Mouse (Mus musculus) heart, postnatal 0 days (tissue): ENCODE data around the gene Olfr1484. TPM values are rescaled to one million over a fixed set of nuclear protein-coding genes. Genes with fewer than 3 reads are reported as not detected.
"Not testable (repeated sequence)": the region's sequence is repeated elsewhere in the genome, so short reads cannot be mapped to it uniquely, and the experiment has no call there.

ENCODE experiments used
- ATAC-seq: fragments of 200-750 bp; cut with Nextera tagmentation; 2 replicates; pipeline ENCODE4 v1.8.0; 2017; ENCODE audit warnings: low read depth, moderate number of reproducible peaks, moderate library complexity; ENCODE audit not compliant: insufficient read depth
- DNase-seq: peaks from one replicate; pipeline ENCODE4 v3.0.0-alpha.2; 2016; ENCODE audit warnings: low spot score
- H3K27ac ChIP-seq: fragments of 300-500 bp; sonication (generic); 2 replicates; pipeline ENCODE4 v1.5.1; 2014; ENCODE audit warnings: low read depth, mild to moderate bottlenecking
- H3K27me3 ChIP-seq: fragments of 300-500 bp; sonication (generic); 2 replicates; pipeline ENCODE4 v1.6.1; 2014; ENCODE audit warnings: low read length, mixed read lengths; ENCODE audit not compliant: control insufficient read depth, insufficient read depth
- H3K36me3 ChIP-seq: fragments of 300-500 bp; sonication (generic); replicated peaks from 2 replicates; pipeline ENCODE4 v1.6.1; 2014; ENCODE audit warnings: low read length, mixed read lengths; ENCODE audit not compliant: control insufficient read depth, insufficient read depth
- H3K4me1 ChIP-seq: fragments of 300-500 bp; sonication (generic); 2 replicates; pipeline ENCODE4 v1.6.1; 2014; ENCODE audit warnings: antibody characterized with exemption; ENCODE audit not compliant: control insufficient read depth, insufficient read depth
- H3K4me2 ChIP-seq: fragments of 300-500 bp; sonication (generic); 2 replicates; pipeline ENCODE4 v1.6.1; 2014; ENCODE audit warnings: low read depth, mild to moderate bottlenecking, low read length, moderate library complexity
- H3K4me3 ChIP-seq: fragments of 300-500 bp; sonication (generic); 2 replicates; pipeline ENCODE4 v1.5.1; 2014; ENCODE audit warnings: low read depth, low read length
- H3K9ac ChIP-seq: fragments of 300-500 bp; sonication (generic); replicated peaks from 2 replicates; pipeline ENCODE4 v1.6.1; 2014; ENCODE audit warnings: low read depth, low read length, mixed read lengths
- H3K9me3 ChIP-seq: fragments of 300-500 bp; sonication (generic); replicated peaks from 2 replicates; pipeline ENCODE4 v1.6.1; 2016; ENCODE audit warnings: low read length; ENCODE audit not compliant: control insufficient read depth
- CTCF ChIP-seq: IDR thresholded peaks from 2 replicates; pipeline ENCODE4 v1.5.1; 2016; ENCODE audit warnings: antibody characterized with exemption, control low read depth, low read depth
- EP300 ChIP-seq: IDR thresholded peaks from 2 replicates; pipeline ENCODE4 v1.6.1; 2016; ENCODE audit warnings: antibody characterized with exemption, low read depth
- WGBS: fragments of 180-500 bp; shearing (Covaris S2); extraction: QIAGEN DNeasy Blood & Tissue Kit; methylation state at CpG from one replicate; pipeline ENCODE4 v1.1.7; 2014; 5-methylcytosine and 5-hydroxymethylcytosine counted together
- microRNA-seq: library from miRNA; unstranded; fragments of <30 nt; microRNA quantifications from one replicate; pipeline ENCODE4, GENCODE M21; 2016
- polyA plus RNA-seq: library from polyadenylated mRNA; unstranded; fragments of >200 nt; fragmentation: Nextera tagmentation; extraction: Ambion mirVana; gene quantifications from 2 replicates; pipeline ENCODE4 v1.2.1, GENCODE M21; 2015
- total RNA-seq: library from RNA; depleted of rRNA; stranded (reverse); fragments of >200 nt; gene quantifications from 2 replicates; pipeline ENCODE4 v1.2.3, GENCODE M21; 2014; ENCODE audit warnings: low replicate concordance; rRNA removed

The Olfr1484 gene
- not detected in 2 replicates for total RNA-seq
- polyA plus RNA-seq = not detected in 2 replicates

GRCm38 (mm10) chr19:13583211-13583610, at the start of gene Olfr1484:
Olfr1484 (plus strand) TSS chr19:13583511.
- Histone ChIP-seq H3K4me1 (no peaks in the 10 kb centered on the region), H3K27ac (no peak within 1 kb of the TSS), H3K9ac (no peak within 1 kb of the TSS), H3K4me2 (no peak within 1 kb of the TSS), H3K9me3 (no peaks in the 10 kb centered on the region), H3K36me3 (no peaks in the 10 kb centered on the region), H3K4me3 (no peak within 1 kb of the TSS), H3K27me3 (no peaks in the 10 kb centered on the region)
- 85% methylated on average over 1 of the region's 1 CpGs for WGBS
- DNase-seq = no peak
- ATAC-seq = no peak
- TF ChIP-seq EP300 (no peak), CTCF (no peak)

GRCm38 (mm10) chr19:13617075-13617474, 33.8 kb downstream of the Olfr1484 start, which contains the start of gene Olfr1487:
Olfr1487 (plus strand) TSS chr19:13617375.
- not testable (repeated sequence) for DNase-seq, H3K9ac ChIP-seq, H3K9me3 ChIP-seq, H3K4me1 ChIP-seq, H3K36me3 ChIP-seq, H3K27me3 ChIP-seq, H3K4me2 ChIP-seq, ATAC-seq, H3K4me3 ChIP-seq, H3K27ac ChIP-seq
- 71% methylated on average over 2 of the region's 2 CpGs for WGBS

GRCm38 (mm10) chr19:13631321-13631720, 48.0 kb downstream of the Olfr1484 start, which contains the start of gene Olfr1489:
Olfr1489 (plus strand) TSS chr19:13631621.
- Histone ChIP-seq H3K27me3 (no peaks in the 10 kb centered on the region), H3K4me3 (no peak within 1 kb of the TSS), H3K36me3 (no peaks in the 10 kb centered on the region), H3K27ac (no peak within 1 kb of the TSS), H3K9me3 (peaks cover 7% of the 10 kb centered on the region; the same call in 1 of the 2 replicates), H3K4me2 (no peak within 1 kb of the TSS), H3K9ac (no peak within 1 kb of the TSS), H3K4me1 (no peaks in the 10 kb centered on the region)
- WGBS = 72% methylated on average over 1 of the region's 1 CpGs
- TF ChIP-seq CTCF = no peak
- TF ChIP-seq EP300 = no peak
- DNase-seq (no peak), ATAC-seq (no peak)

Small RNAs within 50 kb of the gene (microRNA-seq; reads per million reads assigned to microRNA genes)
- gene Gm22323 (not detected), gene Gm23931 (not detected)

Other genes starting within 250 kb of the Olfr1484 start
- gene Olfr1466, start 244.6 kb upstream of the Olfr1484 start, total RNA-seq = not detected in 2 replicates
- not detected in 2 replicates for gene Olfr1466, start 244.6 kb upstream of the Olfr1484 start, polyA plus RNA-seq
- not detected in 2 replicates for gene Olfr1467, start 221.3 kb upstream of the Olfr1484 start, total RNA-seq
- not detected in 2 replicates for gene Olfr1467, start 221.3 kb upstream of the Olfr1484 start, polyA plus RNA-seq
- gene Olfr1469, start 175.7 kb upstream of the Olfr1484 start, total RNA-seq = not detected in 2 replicates
- not detected in 2 replicates for gene Olfr1469, start 175.7 kb upstream of the Olfr1484 start, polyA plus RNA-seq
- gene Olfr1471, start 140.1 kb upstream of the Olfr1484 start, total RNA-seq = not detected in 2 replicates
- not detected in 2 replicates for gene Olfr1471, start 140.1 kb upstream of the Olfr1484 start, polyA plus RNA-seq
- gene Olfr1472, start 127.4 kb upstream of the Olfr1484 start, total RNA-seq = not detected in 2 replicates
- gene Olfr1472, start 127.4 kb upstream of the Olfr1484 start, polyA plus RNA-seq = not detected in 2 replicates
- not detected in 2 replicates for gene Olfr1474, start 113.9 kb upstream of the Olfr1484 start, total RNA-seq
- gene Olfr1474, start 113.9 kb upstream of the Olfr1484 start, polyA plus RNA-seq = not detected in 2 replicates
- gene Olfr1475, start 103.3 kb upstream of the Olfr1484 start, total RNA-seq = not detected in 2 replicates
- not detected in 2 replicates for gene Olfr1475, start 103.3 kb upstream of the Olfr1484 start, polyA plus RNA-seq
- not detected in 2 replicates for gene Olfr1477, start 83.0 kb upstream of the Olfr1484 start, total RNA-seq
- not detected in 2 replicates for gene Olfr1477, start 83.0 kb upstream of the Olfr1484 start, polyA plus RNA-seq
- gene Olfr1480, start 55.6 kb upstream of the Olfr1484 start, total RNA-seq = not detected in 2 replicates
- not detected in 2 replicates for gene Olfr1480, start 55.6 kb upstream of the Olfr1484 start, polyA plus RNA-seq
- gene Olfr1487, start 33.9 kb downstream of the Olfr1484 start, total RNA-seq = not detected in 2 replicates
- not detected in 2 replicates for gene Olfr1487, start 33.9 kb downstream of the Olfr1484 start, polyA plus RNA-seq
- not detected in 2 replicates for gene Olfr1489, start 48.1 kb downstream of the Olfr1484 start, total RNA-seq
- not detected in 2 replicates for gene Olfr1489, start 48.1 kb downstream of the Olfr1484 start, polyA plus RNA-seq
- gene Olfr1490, start 67.6 kb downstream of the Olfr1484 start, total RNA-seq = not detected in 2 replicates
- gene Olfr1490, start 67.6 kb downstream of the Olfr1484 start, polyA plus RNA-seq = not detected in 2 replicates
- gene Olfr1491, start 113.8 kb downstream of the Olfr1484 start, total RNA-seq = not detected in 2 replicates
- gene Olfr1491, start 113.8 kb downstream of the Olfr1484 start, polyA plus RNA-seq = not detected in 2 replicates
- not detected in 2 replicates for gene Olfr1493-ps1, start 139.8 kb downstream of the Olfr1484 start, total RNA-seq
- not detected in 2 replicates for gene Olfr1493-ps1, start 139.8 kb downstream of the Olfr1484 start, polyA plus RNA-seq
- gene Olfr1494, start 156.2 kb downstream of the Olfr1484 start, total RNA-seq = not detected in 2 replicates
- gene Olfr1494, start 156.2 kb downstream of the Olfr1484 start, polyA plus RNA-seq = not detected in 2 replicates
- gene Olfr1495, start 181.1 kb downstream of the Olfr1484 start, total RNA-seq = not detected in 2 replicates
- not detected in 2 replicates for gene Olfr1495, start 181.1 kb downstream of the Olfr1484 start, polyA plus RNA-seq
- not detected in 2 replicates for gene Olfr1496, start 194.4 kb downstream of the Olfr1484 start, total RNA-seq
- not detected in 2 replicates for gene Olfr1496, start 194.4 kb downstream of the Olfr1484 start, polyA plus RNA-seq
- not detected in 2 replicates for gene Olfr1497, start 214.7 kb downstream of the Olfr1484 start, total RNA-seq
- not detected in 2 replicates for gene Olfr1497, start 214.7 kb downstream of the Olfr1484 start, polyA plus RNA-seq
- not detected in 2 replicates for gene Olfr1499, start 235.9 kb downstream of the Olfr1484 start, total RNA-seq
- not detected in 2 replicates for gene Olfr1499, start 235.9 kb downstream of the Olfr1484 start, polyA plus RNA-seq
- gene Olfr1500, start 247.0 kb downstream of the Olfr1484 start, total RNA-seq = not detected in 2 replicates
- not detected in 2 replicates for gene Olfr1500, start 247.0 kb downstream of the Olfr1484 start, polyA plus RNA-seq